Mouse (Mus musculus) urinary bladder, postnatal 4 days (tissue): ENCODE data around the gene Sdr39u1.

Experiments
- DNase-seq, 2 experiments: peaks; one replicate each; pipeline ENCODE4 v3.0.0; 2021 to 2022; ENCODE audit warnings: low spot score in 2 of 2

Sdr39u1 gene

DNA sequence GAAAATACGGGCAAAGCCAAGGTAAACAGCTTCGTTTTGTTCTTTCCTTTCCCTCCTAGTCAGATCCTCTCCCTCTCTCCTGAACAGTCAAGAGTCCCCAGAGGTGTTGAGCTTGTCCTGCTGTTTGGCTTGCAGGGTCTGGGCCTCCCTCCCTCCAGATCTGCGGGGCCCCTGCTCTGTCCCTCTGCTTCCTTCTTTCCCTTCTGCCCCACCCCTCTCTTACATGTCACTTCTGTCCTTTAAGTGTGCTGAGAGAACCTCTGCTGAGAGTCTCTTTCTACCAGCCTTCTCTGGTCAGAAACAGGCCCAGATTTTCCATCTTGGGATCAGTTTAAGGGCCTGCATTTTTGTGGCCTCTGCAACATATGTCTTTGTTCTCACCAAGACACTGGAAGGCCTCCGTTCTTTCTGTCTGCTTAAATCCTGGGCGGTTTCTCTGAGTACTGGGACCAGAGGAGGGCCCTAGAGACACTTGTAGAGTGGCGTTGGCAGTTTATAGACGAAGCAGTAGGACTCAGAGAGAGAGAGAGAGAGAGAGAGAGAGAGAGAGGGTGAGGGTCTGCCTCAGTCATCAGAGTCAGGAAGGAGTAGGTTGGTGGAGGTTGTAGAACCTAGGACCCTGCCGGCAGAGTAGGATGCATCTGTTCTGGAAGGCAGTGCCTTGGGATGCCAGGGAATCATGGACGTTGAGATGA lies 45.5 kb downstream of the Sdr39u1 start:
- DNase-seq, result no peak

DNA sequence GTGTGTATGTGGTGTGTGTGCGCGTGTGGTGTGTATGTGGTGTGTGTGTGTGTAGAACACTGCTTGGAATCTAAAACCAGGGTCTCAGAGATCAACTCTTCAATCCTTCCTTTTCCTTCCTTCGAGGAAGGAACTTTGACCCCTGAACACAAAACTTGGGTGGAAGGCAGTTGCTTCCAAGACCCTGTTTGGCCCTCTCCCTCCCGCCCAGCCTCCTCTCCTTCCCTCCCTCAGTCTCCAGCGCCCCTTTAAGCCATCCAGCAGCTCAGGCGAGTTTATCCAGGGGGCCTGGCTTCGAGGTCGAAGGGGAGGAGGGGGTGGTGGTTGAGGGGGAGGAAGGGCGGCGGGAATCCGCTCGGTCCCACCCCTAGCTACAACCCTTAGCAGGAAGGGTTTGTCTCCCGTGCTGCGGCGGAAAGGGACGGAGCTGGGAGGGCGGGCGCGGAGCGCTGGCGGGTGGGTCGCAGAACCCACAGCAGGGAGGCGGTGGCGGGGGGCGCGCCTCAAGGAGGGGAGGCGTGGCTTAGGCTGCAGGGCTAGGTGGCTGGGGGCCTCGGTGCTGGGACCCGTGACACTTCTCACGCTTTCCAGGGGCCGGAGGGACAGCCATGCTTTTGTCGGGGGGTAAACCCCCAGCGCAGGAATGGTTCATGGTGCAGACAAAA lies 46.3 kb downstream of the Sdr39u1 start, which contains the start of gene Nynrin:
Gene Nynrin, plus strand, starts transcription at position 390 of the 665 bp plus-strand sequence.
- DNase-seq, result peak; percentile 84

DNA sequence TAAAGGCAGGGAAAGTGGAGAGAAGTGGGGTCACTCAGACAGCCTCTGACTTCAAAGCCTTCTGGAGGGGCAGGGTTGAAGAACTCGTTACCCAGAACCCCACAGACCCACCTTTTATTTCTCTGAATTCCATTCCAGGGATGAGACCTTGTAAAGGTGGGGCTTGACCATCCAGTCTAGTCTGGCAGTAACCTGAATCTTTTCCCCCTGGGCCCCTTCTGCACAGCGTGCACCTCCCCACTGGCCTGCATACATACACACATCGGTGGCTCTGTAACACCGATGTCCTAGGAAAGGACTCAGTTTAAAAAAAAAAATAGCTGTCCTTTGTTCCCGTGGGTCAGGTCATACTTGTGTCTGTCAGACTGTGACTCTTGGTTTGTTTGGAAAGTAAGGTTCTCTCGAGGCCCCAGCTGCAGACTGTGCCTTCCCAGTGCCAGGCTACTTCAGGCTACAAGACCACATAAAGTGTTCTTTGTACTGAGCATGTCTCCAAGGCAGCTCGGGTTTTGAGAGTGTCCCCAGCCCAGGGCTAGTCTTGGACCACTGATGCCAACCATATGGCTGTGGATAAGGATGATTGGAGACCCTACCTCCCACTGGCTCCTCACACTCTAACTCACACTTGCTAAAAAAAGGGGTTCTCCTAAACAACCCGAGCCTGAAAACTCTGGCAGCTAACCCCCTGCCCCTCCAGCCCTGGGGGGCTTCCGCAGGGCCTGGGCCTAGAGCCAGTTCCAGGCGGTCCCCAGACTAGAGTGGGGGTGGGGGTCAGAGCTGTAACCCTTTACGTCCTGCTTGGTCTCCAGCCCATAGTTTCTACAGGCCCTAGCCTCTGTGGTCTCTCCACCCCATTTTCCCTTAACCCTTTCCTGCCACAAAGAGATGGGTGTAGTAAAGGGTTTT lies 47.2 kb downstream of the Sdr39u1 start:
- no peak for DNase-seq

DNA sequence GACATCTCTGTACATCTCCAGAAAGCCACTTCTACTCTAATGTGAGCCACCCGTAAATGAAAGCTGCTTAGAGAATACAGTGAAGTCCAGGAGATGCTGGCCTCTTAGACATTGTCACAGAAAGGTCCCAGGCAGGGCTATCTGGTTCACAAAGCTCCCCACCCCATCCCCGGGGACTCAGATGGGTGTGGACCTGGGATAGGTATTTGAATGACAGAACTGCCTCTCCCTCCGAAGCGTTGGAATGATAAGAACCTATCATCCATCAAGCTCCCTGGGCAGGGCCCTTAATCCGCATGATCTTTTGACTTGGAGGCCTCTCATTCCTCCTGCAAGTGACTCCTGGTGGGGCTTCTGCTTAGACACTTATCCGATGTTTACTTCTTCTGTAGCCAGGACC lies 49.2 kb downstream of the Sdr39u1 start:
- DNase-seq, result no peak
